Mouse (Mus musculus) liver, embryonic 11.5 days (tissue): ENCODE results near the gene Ptprj. TPM values are rescaled to one million over a fixed set of nuclear protein-coding genes. Genes with fewer than 3 reads are reported as not detected.
A peak's percentile ranks its signal among the peaks of the same experiment; 100 is the strongest.

Experiments used
- ATAC-seq: fragments of 200-750 bp; cut with Nextera tagmentation; replicated peaks from 2 replicates; pipeline ENCODE4 v1.8.0; 2017; ENCODE audit warnings: moderate number of reproducible peaks, mild to moderate bottlenecking, moderate TSS enrichment, moderate library complexity; ENCODE audit not compliant: low FRiP score
- DNase-seq: peaks from one replicate; pipeline ENCODE4 v3.0.0-alpha.2; 2017; ENCODE audit warnings: low spot score
- H3K27ac ChIP-seq: fragments of 300-500 bp; sonication (generic); 2 replicates; pipeline ENCODE4 v1.5.1; 2014; ENCODE audit warnings: mild to moderate bottlenecking, low read depth, low read length, control low read depth
- H3K27me3 ChIP-seq: fragments of 300-500 bp; sonication (generic); replicated peaks from 2 replicates; pipeline ENCODE4 v1.6.1; 2014; ENCODE audit warnings: low read length, mixed read lengths; ENCODE audit not compliant: control insufficient read depth, insufficient read depth
- H3K36me3 ChIP-seq: fragments of 300-500 bp; sonication (generic); 2 replicates; pipeline ENCODE4 v1.6.1; 2014; ENCODE audit warnings: mild to moderate bottlenecking, low read length, moderate library complexity, mixed read lengths; ENCODE audit not compliant: control insufficient read depth, insufficient read depth
- H3K4me1 ChIP-seq: fragments of 300-500 bp; sonication (generic); replicated peaks from 2 replicates; pipeline ENCODE4 v1.6.1; 2014; ENCODE audit warnings: low read length, mixed read lengths; ENCODE audit not compliant: control insufficient read depth, insufficient read depth
- H3K4me2 ChIP-seq: fragments of 300-500 bp; sonication (generic); 2 replicates; pipeline ENCODE4 v1.6.1; 2014; ENCODE audit warnings: mild to moderate bottlenecking, control low read depth, moderate library complexity
- H3K4me3 ChIP-seq: fragments of 300-500 bp; sonication (generic); 2 replicates; pipeline ENCODE4 v1.5.1; 2014; ENCODE audit warnings: low read depth, low read length, control low read depth
- H3K9ac ChIP-seq: fragments of 300-500 bp; sonication (generic); 2 replicates; pipeline ENCODE4 v1.6.1; 2014; ENCODE audit warnings: low read depth, low read length, control low read depth
- H3K9me3 ChIP-seq: fragments of 300-500 bp; sonication (generic); 2 replicates; pipeline ENCODE4 v1.6.1; 2016; ENCODE audit warnings: low read length, inconsistent platforms, mixed read lengths; ENCODE audit not compliant: control insufficient read depth
- WGBS: fragments of 180-500 bp; shearing (Covaris S2); extraction: QIAGEN DNeasy Blood & Tissue Kit; methylation state at CpG from one replicate; pipeline ENCODE4 v1.1.7; 2014; 5-methylcytosine and 5-hydroxymethylcytosine counted together
- polyA plus RNA-seq: library from polyadenylated mRNA; unstranded; fragments of >200 nt; fragmentation: Nextera tagmentation; extraction: Ambion mirVana; gene quantifications from 2 replicates; pipeline ENCODE4 v1.2.1, GENCODE M21; 2014

Ptprj gene
- polyA plus RNA-seq, 1 experiment from 2014 or later: 5.1 TPM

GRCm38 (mm10) chr2:90509268-90509667, 71.2 kb downstream of the Ptprj start:
- DNase-seq (no peak), ATAC-seq (no peak)
- H3K27ac ChIP-seq: no peak overlapping the region
- H3K4me3 ChIP-seq: no peak overlapping the region
- H3K9ac ChIP-seq: no peak overlapping the region
- no peaks in the 10 kb centered on the region for H3K27me3 ChIP-seq
- WGBS: 92% methylated on average over 4 of the region's 4 CpGs
- H3K36me3 ChIP-seq: no peaks in the 10 kb centered on the region
- no peaks in the 10 kb centered on the region for H3K9me3 ChIP-seq
- H3K4me2 ChIP-seq: no peak overlapping the region
- peaks cover 11% of the 10 kb centered on the region; the same call in 1 of the 2 replicates for H3K4me1 ChIP-seq

GRCm38 (mm10) chr2:90506143-90506542, 74.3 kb downstream of the Ptprj start:
- ATAC-seq: no peak
- DNase-seq: no peak
- 67% methylated on average over 3 of the region's 3 CpGs for whole genome bisulfite sequencing
- Histone ChIP-seq H3K9me3 (no peaks in the 10 kb centered on the region), H3K4me3 (no peak overlapping the region), H3K4me1 (peaks cover 29% of the 10 kb centered on the region), H3K36me3 (no peaks in the 10 kb centered on the region), H3K9ac (no peak overlapping the region), H3K27me3 (no peaks in the 10 kb centered on the region), H3K27ac (no peak overlapping the region), H3K4me2 (no peak overlapping the region)

GRCm38 (mm10) chr2:90504731-90505171, 75.7 kb downstream of the Ptprj start:
- peak; percentile 36 for DNase-seq
- no peak overlapping the region for H3K4me2 ChIP-seq
- no peak overlapping the region for H3K27ac ChIP-seq
- H3K9me3 ChIP-seq: no peaks in the 10 kb centered on the region
- no peak overlapping the region for H3K4me3 ChIP-seq
- H3K9ac ChIP-seq: no peak overlapping the region
- WGBS: 61% methylated on average over 6 of the region's 6 CpGs
- H3K4me1 ChIP-seq: peaks cover 29% of the 10 kb centered on the region
- H3K36me3 ChIP-seq: no peaks in the 10 kb centered on the region
- H3K27me3 ChIP-seq: no peaks in the 10 kb centered on the region
- ATAC-seq: no peak

GRCm38 (mm10) chr2:90503182-90503833, 77.1 kb downstream of the Ptprj start:
- ATAC-seq (peak; percentile 83), DNase-seq (no peak)
- whole genome bisulfite sequencing: 42% methylated on average over 3 of the region's 3 CpGs
- Histone ChIP-seq H3K4me2 (peak overlapping the region; percentile 57), H3K36me3 (no peaks in the 10 kb centered on the region), H3K27me3 (no peaks in the 10 kb centered on the region), H3K27ac (peak overlapping the region; percentile 67), H3K4me1 (peaks cover 29% of the 10 kb centered on the region), H3K4me3 (no peak overlapping the region), H3K9me3 (no peaks in the 10 kb centered on the region), H3K9ac (no peak overlapping the region)

- peak overlapping the region; percentile 67 for H3K27ac ChIP-seq
- peaks cover 29% of the 10 kb centered on the region for H3K4me1 ChIP-seq
- H3K9me3 ChIP-seq: no peaks in the 10 kb centered on the region
- no peaks in the 10 kb centered on the region for H3K36me3 ChIP-seq
- DNase-seq (no peak), ATAC-seq (peak; percentile 35; the same call in 1 of the 2 replicates)
- H3K9ac ChIP-seq: no peak overlapping the region
- H3K4me2 ChIP-seq: peak overlapping the region; percentile 57
- no peak overlapping the region for H3K4me3 ChIP-seq
- no peaks in the 10 kb centered on the region for H3K27me3 ChIP-seq
Observed at GRCm38 (mm10) chr2:90502738-90503137, 77.7 kb downstream of the Ptprj start.

- H3K4me2 ChIP-seq: no peak overlapping the region
- WGBS: 64% methylated on average over 3 of the region's 3 CpGs
- no peaks in the 10 kb centered on the region for H3K27me3 ChIP-seq
- DNase-seq: no peak
- H3K27ac ChIP-seq: 0 out of 2 replicates have a peak overlapping the region, but pooled peaks have one; percentile 11
- H3K9me3 ChIP-seq: no peaks in the 10 kb centered on the region
- H3K36me3 ChIP-seq: no peaks in the 10 kb centered on the region
- no peak overlapping the region for H3K9ac ChIP-seq
- no peak for ATAC-seq
- peaks cover 29% of the 10 kb centered on the region for H3K4me1 ChIP-seq
- no peak overlapping the region for H3K4me3 ChIP-seq
Observed at GRCm38 (mm10) chr2:90501708-90502107, 78.7 kb downstream of the Ptprj start.

GRCm38 (mm10) chr2:90500892-90501291, 79.6 kb downstream of the Ptprj start:
- DNase-seq: no peak
- Histone ChIP-seq H3K4me1 (peaks cover 29% of the 10 kb centered on the region), H3K27me3 (no peaks in the 10 kb centered on the region), H3K27ac (no peak overlapping the region), H3K9me3 (no peaks in the 10 kb centered on the region), H3K4me2 (no peak overlapping the region), H3K9ac (no peak overlapping the region), H3K36me3 (no peaks in the 10 kb centered on the region), H3K4me3 (no peak overlapping the region)
- no peak for ATAC-seq

GRCm38 (mm10) chr2:90499002-90499401, 81.4 kb downstream of the Ptprj start:
- Histone ChIP-seq H3K27me3 (no peaks in the 10 kb centered on the region), H3K36me3 (no peaks in the 10 kb centered on the region), H3K4me1 (peaks cover 16% of the 10 kb centered on the region), H3K4me3 (no peak overlapping the region), H3K9ac (no peak overlapping the region), H3K9me3 (no peaks in the 10 kb centered on the region), H3K27ac (no peak overlapping the region), H3K4me2 (no peak overlapping the region)
- ATAC-seq (no peak), DNase-seq (no peak)
- WGBS: 83% methylated on average over 1 of the region's 1 CpGs

- Histone ChIP-seq H3K9me3 (no peaks in the 10 kb centered on the region), H3K36me3 (no peaks in the 10 kb centered on the region), H3K4me3 (no peak overlapping the region), H3K27me3 (no peaks in the 10 kb centered on the region), H3K9ac (no peak overlapping the region), H3K27ac (no peak overlapping the region), H3K4me1 (peaks cover 9% of the 10 kb centered on the region), H3K4me2 (no peak overlapping the region)
- no peak for ATAC-seq
- 77% methylated on average over 3 of the region's 3 CpGs for WGBS
- no peak for DNase-seq
Observed at GRCm38 (mm10) chr2:90497551-90497950, 82.9 kb downstream of the Ptprj start.
